Mouse (Mus musculus) hindbrain, embryonic 16.5 days (tissue): ENCODE data around the gene Mog. TPM values are rescaled to one million over a fixed set of nuclear protein-coding genes. Genes with fewer than 3 reads are reported as not detected.
"Not testable (repeated sequence)": the region's sequence is repeated elsewhere in the genome, so short reads cannot be mapped to it uniquely, and the experiment has no call there.

ENCODE experiments used
- ATAC-seq: fragments of 200-750 bp; cut with Nextera tagmentation; 2 replicates; pipeline ENCODE4 v1.8.0; 2017; ENCODE audit warnings: moderate TSS enrichment, moderate library complexity
- H3K27ac ChIP-seq: fragments of 300-500 bp; sonication (generic); 2 replicates; pipeline ENCODE4 v1.5.1; 2014; ENCODE audit warnings: low read depth, mild to moderate bottlenecking, control low read depth, low read length, moderate library complexity
- H3K27me3 ChIP-seq: fragments of 300-500 bp; sonication (generic); replicated peaks from 2 replicates; pipeline ENCODE4 v1.6.1; 2014; ENCODE audit warnings: low read length; ENCODE audit not compliant: control insufficient read depth, insufficient read depth
- H3K36me3 ChIP-seq: fragments of 300-500 bp; sonication (generic); 2 replicates; pipeline ENCODE4 v1.6.1; 2014; ENCODE audit warnings: mild to moderate bottlenecking, low read length, moderate library complexity, mixed read lengths; ENCODE audit not compliant: control insufficient read depth, insufficient read depth
- H3K4me1 ChIP-seq: fragments of 300-500 bp; sonication (generic); 2 replicates; pipeline ENCODE4 v1.6.1; 2014; ENCODE audit warnings: low read depth, low read length; ENCODE audit not compliant: control insufficient read depth, insufficient read depth
- H3K4me2 ChIP-seq: fragments of 300-500 bp; sonication (generic); 2 replicates; pipeline ENCODE4 v1.6.1; 2014; ENCODE audit warnings: mild to moderate bottlenecking, low read length, control low read depth, moderate library complexity
- H3K4me3 ChIP-seq: fragments of 300-500 bp; sonication (generic); 2 replicates; pipeline ENCODE4 v1.5.1; 2014; ENCODE audit warnings: mild to moderate bottlenecking, low read length, control low read depth, moderate library complexity
- H3K9ac ChIP-seq: fragments of 300-500 bp; sonication (generic); 2 replicates; pipeline ENCODE4 v1.6.1; 2014; ENCODE audit warnings: low read depth, mild to moderate bottlenecking, control low read depth, low read length, moderate library complexity
- H3K9me3 ChIP-seq: fragments of 300-500 bp; sonication (generic); 2 replicates; pipeline ENCODE4 v1.6.1; 2014; ENCODE audit warnings: mild to moderate bottlenecking, low read length, moderate library complexity; ENCODE audit not compliant: control insufficient read depth
- WGBS: fragments of 180-500 bp; shearing (Covaris S2); extraction: QIAGEN DNeasy Blood & Tissue Kit; methylation state at CpG from one replicate; pipeline ENCODE4 v1.1.7; 2014; 5-methylcytosine and 5-hydroxymethylcytosine counted together
- polyA plus RNA-seq: library from polyadenylated mRNA; unstranded; fragments of >200 nt; fragmentation: Nextera tagmentation; extraction: Ambion mirVana; gene quantifications from 2 replicates; pipeline ENCODE4 v1.2.1, GENCODE M21; 2015

Mog gene
- polyA plus RNA-seq, 1 experiment from 2014 or later = 1.6 TPM

DNA sequence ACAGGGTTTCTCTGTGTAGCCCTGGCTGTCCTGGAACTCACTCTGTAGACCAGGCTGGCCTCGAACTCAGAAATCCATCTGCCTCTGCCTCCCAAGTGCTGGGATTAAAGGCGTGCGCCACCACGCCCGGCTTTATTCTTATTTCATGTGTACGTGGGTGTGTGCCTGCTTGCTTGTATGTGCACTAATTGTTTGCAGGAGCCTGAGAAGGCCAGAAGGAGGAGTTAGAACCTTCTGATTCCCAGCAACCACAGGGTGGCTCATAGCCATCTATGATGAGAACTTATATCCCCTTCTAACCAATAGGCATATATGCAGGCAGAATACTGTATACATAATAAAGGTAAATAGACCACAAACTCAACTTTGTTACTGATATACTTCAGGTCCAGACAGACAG, 32.6 kb downstream of the Mog start:
- not testable (repeated sequence) for H3K27me3 ChIP-seq, H3K4me2 ChIP-seq, ATAC-seq, H3K27ac ChIP-seq, H3K36me3 ChIP-seq, H3K9me3 ChIP-seq, H3K9ac ChIP-seq, H3K4me3 ChIP-seq, H3K4me1 ChIP-seq
- WGBS = 95% methylated on average over 6 of the region's 6 CpGs

DNA sequence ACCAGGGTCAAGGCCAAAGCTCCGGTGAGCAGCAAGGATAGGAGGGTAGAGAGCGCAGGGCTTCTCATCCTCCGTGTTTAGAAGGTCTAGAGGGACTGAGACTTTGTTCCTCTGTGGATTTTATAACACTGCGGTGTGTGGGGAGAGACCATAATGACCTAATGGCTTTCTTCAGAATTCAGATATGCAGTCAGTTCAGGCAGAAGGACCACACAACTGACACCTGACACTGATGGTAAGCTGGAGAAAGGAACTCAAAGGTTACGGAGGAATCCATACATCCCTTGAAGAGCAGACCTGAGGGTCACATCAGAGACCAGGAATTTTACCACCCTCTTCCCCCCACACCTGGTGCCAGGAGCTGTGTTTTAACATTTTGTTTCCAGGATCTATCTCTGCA, 33.8 kb downstream of the Mog start, which contains the start of gene H2-M5:
TSS of gene H2-M5 (minus strand) at position 101 of the 400 bp plus-strand sequence.
- H3K4me1 ChIP-seq = no peaks in the 10 kb centered on the region
- no peak within 1 kb of the TSS for H3K9ac ChIP-seq
- H3K27me3 ChIP-seq = peaks cover 2% of the 10 kb centered on the region; the same call in 1 of the 2 replicates
- WGBS = 23% methylated on average over 5 of the region's 5 CpGs
- H3K4me3 ChIP-seq = peak within 1 kb of the TSS; percentile 6; the same call in 1 of the 2 replicates
- no peaks in the 10 kb centered on the region for H3K36me3 ChIP-seq
- no peaks in the 10 kb centered on the region for H3K9me3 ChIP-seq
- ATAC-seq = no peak
- H3K4me2 ChIP-seq = peak within 1 kb of the TSS; percentile 16; the same call in 1 of the 2 replicates
- no peak within 1 kb of the TSS for H3K27ac ChIP-seq

DNA sequence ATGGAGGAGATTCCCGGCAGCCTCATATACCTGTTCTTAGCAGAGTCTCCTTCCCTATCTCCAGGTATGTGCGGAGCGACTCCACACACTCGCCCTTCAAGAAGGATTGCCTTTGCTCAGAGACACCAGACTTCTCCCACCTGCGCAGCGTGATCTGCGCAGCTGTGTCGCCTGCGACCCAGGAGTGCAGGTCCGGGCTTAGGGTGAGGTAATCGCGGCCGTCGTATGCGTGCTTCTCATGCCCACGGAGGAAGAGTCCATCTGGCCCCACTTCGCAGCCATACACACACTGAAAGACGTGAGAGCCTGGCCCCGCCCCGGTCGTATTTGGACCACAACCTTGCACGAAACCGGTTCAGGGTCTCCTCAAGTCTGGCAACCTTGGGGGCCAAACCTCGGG, 34.7 kb downstream of the Mog start:
- peak; percentile 69 for ATAC-seq
- H3K36me3 ChIP-seq = no peaks in the 10 kb centered on the region
- peaks cover 2% of the 10 kb centered on the region; the same call in 1 of the 2 replicates for H3K27me3 ChIP-seq
- 7% methylated on average over 24 of the region's 24 CpGs for WGBS
- no peaks in the 10 kb centered on the region for H3K4me1 ChIP-seq
- peak overlapping the region; percentile 16; the same call in 1 of the 2 replicates for H3K4me2 ChIP-seq
- H3K4me3 ChIP-seq = peak overlapping the region; percentile 6; the same call in 1 of the 2 replicates
- no peak overlapping the region for H3K27ac ChIP-seq
- H3K9ac ChIP-seq = no peak overlapping the region
- no peaks in the 10 kb centered on the region for H3K9me3 ChIP-seq

DNA sequence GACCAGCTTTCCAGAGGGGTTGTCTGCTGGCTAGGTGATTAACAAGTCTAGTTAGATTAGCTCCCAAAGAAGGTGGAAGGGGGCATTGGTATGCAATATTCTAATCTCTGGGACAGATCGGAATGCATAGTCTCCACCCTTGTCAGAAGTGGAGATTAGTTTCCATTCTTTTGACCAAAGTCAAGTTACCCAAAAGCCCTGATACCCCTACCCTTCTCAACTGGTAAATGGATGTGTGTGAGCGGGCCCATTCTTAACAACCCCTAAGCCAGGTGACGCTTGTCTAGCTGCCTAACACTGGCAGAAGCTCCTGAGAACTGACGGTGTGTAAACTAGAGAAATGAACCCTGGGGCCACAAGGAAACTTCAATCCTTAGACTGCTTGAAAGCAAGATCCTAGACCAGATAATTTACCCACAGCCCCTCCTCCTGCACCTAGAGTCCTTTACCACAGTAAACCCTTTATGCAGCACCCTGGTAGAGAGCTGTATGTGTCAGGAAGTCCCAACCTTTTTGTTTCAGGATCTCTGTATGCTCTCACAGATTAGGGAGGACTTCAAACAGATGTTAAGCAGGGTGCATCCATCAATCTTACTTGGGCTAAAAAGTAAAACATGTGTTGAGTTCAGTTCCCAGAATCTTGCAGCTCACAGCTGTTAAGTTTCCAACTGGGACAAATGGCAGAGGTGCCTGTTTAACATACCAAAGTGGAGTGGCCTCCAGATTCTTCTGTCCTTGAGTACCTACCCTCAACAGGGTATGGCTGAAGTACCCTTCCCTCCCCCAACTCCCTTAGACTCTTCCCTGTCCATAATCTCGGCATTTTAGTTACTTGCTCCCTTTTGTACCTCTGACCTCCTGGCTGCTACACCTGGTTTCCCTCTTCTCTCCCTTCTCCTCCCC, 40.7 kb downstream of the Mog start:
- no peak overlapping the region for H3K4me2 ChIP-seq
- no peaks in the 10 kb centered on the region for H3K9me3 ChIP-seq
- no peak for ATAC-seq
- H3K4me1 ChIP-seq = no peaks in the 10 kb centered on the region
- H3K36me3 ChIP-seq = no peaks in the 10 kb centered on the region
- no peak overlapping the region for H3K9ac ChIP-seq
- H3K27me3 ChIP-seq = no peaks in the 10 kb centered on the region; the same call in 1 of the 2 replicates
- WGBS = 44% methylated on average over 5 of the region's 5 CpGs
- H3K27ac ChIP-seq = no peak overlapping the region
- H3K4me3 ChIP-seq = no peak overlapping the region

DNA sequence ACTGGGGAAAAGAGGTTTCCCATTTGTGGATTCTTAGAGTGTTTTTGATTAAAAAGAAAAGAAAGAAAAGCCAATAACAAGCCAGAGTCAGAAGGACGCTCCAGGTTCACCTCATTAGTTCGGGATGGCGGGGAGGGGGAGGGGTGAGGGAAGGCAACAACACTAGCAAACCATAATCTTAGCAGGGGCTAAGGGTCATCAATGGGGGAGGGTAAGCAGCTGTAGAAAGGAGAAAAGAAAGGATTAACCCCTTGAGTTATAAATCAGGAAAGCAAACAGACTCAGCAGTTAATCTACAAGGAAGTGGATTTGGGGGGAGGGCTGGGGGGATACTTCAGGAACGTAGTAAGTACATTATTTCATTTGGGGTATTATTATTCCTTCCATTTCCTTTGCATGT, 41.4 kb downstream of the Mog start:
- no peaks in the 10 kb centered on the region for H3K36me3 ChIP-seq
- H3K27ac ChIP-seq = no peak overlapping the region
- no peak overlapping the region for H3K4me2 ChIP-seq
- no peaks in the 10 kb centered on the region for H3K27me3 ChIP-seq
- no peaks in the 10 kb centered on the region for H3K4me1 ChIP-seq
- ATAC-seq = no peak
- H3K9me3 ChIP-seq = no peaks in the 10 kb centered on the region
- H3K4me3 ChIP-seq = no peak overlapping the region
- H3K9ac ChIP-seq = no peak overlapping the region
- WGBS = 15% methylated on average over 4 of the region's 4 CpGs

DNA sequence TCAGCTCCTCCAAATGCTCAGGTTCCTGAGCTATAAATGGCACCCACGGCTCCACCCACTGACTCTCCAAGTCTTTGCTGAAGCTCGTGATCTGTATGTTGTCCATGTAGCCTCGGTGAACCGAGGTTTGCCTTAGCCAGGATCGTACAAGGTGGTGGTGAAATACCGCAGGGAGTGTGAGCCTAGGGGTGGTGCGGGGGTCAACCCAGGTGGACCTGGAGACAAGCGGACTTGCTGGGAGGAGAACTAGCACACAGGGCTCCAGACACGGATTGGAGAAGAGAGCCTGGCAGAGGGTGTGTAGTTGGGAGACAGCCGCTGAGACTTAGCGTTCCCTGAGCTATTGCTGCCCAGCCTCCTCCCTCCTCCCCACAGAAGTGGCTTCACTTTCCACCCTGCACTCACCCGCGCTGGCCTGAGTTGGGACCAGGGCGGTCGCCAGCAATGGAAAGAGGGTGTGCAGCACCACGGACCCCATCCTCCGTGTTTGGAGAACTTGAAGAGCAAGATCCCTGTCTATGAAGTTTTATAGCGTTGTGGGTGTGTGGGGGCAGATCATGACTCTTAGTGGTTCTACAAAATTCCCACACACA, 41.9 kb downstream of the Mog start, which contains the start of gene 2410137M14Rik:
TSS of gene 2410137M14Rik (minus strand) at position 17 of the 593 bp plus-strand sequence.
- H3K9ac ChIP-seq = no peak within 1 kb of the TSS
- WGBS = 17% methylated on average over 18 of the region's 18 CpGs

DNA sequence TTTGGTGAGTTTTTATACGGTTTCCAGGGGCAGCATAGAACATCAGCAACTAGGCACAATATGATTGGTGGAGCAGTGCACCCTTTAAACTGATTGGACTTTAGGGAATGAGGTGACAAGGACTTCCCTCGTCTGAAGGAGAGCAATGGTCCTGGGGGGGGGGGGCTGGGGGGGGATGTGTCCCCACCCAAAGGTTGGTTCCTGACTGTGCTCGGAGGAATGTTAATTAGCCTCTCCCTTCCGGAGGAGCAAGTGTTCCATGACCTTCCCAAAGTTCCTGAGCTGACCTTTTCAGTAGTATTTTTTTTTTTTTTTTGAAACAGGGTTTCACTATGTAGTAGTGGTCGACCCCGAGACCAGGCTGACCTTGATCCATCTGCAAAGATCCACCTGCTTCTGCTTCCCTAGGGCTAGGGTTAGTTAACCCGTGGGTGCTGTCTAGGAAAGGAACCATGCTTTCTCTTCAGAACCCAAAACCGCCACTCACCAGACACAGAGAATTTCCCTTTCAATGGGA, 49.9 kb downstream of the Mog start:
- H3K36me3 ChIP-seq = no peaks in the 10 kb centered on the region
- no peak for ATAC-seq
- no peaks in the 10 kb centered on the region for H3K27me3 ChIP-seq
- H3K9ac ChIP-seq = no peak overlapping the region
- no peaks in the 10 kb centered on the region for H3K9me3 ChIP-seq
- H3K27ac ChIP-seq = no peak overlapping the region
- no peak overlapping the region for H3K4me3 ChIP-seq
- H3K4me1 ChIP-seq = no peaks in the 10 kb centered on the region
- WGBS = 74% methylated on average over 8 of the region's 8 CpGs
- no peak overlapping the region for H3K4me2 ChIP-seq

More for the DNA sequence above, 41.9 kb downstream of the Mog start, which contains the start of gene 2410137M14Rik:
- ATAC-seq = no peak
- Histone ChIP-seq H3K27me3 (no peaks in the 10 kb centered on the region), H3K4me2 (0 out of 2 replicates have a peak within 1 kb of the TSS, but pooled peaks have one; percentile 16), H3K4me1 (no peaks in the 10 kb centered on the region), H3K36me3 (no peaks in the 10 kb centered on the region), H3K27ac (no peak within 1 kb of the TSS), H3K4me3 (no peak within 1 kb of the TSS), H3K9me3 (no peaks in the 10 kb centered on the region)

DNA sequence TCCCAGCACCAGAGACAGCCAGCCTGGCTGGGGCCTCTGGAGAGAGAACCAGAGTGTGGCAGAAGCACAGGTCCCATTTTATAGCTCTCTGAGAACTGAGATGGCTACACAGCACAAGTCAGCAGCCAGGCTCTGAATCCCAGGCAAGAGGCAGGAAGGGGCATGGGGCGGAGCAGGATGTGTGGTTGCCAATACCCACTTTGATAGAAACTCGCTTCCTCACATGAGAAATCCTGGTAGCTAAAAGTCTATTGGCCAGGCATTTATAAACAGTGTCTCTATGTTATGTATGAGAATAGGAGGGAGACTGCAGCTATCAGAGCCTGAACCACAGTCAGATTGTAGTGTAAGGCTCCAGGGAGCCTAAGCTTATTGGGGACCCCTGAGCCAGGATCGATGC, 50.4 kb downstream of the Mog start:
- H3K4me2 ChIP-seq = no peak overlapping the region

More for the DNA sequence above, 50.4 kb downstream of the Mog start:
- H3K4me3 ChIP-seq = no peak overlapping the region
- no peaks in the 10 kb centered on the region for H3K4me1 ChIP-seq
- H3K9ac ChIP-seq = no peak overlapping the region
- no peaks in the 10 kb centered on the region for H3K9me3 ChIP-seq
- WGBS = 85% methylated on average over 3 of the region's 3 CpGs
- no peaks in the 10 kb centered on the region for H3K27me3 ChIP-seq
- no peak overlapping the region for H3K27ac ChIP-seq
- no peak for ATAC-seq
- H3K36me3 ChIP-seq = no peaks in the 10 kb centered on the region
